Mouse (Mus musculus) layer of hippocampus, postnatal 10 days (tissue): Measurements from ENCODE around the gene Dock3. TPM values are rescaled to one million over a fixed set of nuclear protein-coding genes. Genes with fewer than 3 reads are reported as not detected.

Experiments
- DNase-seq, 2 experiments: peaks; one replicate each; pipeline ENCODE4 v3.0.0; 2021; ENCODE audit warnings: low spot score in 2 of 2
- total RNA-seq, 2 experiments: library from RNA; stranded (reverse); gene quantifications; 2 replicates each; pipeline ENCODE4 v1.2.3; 2021

Dock3 gene
- total RNA-seq, 2 experiments from 2014 or later: 87.6 to 114 TPM

DNA sequence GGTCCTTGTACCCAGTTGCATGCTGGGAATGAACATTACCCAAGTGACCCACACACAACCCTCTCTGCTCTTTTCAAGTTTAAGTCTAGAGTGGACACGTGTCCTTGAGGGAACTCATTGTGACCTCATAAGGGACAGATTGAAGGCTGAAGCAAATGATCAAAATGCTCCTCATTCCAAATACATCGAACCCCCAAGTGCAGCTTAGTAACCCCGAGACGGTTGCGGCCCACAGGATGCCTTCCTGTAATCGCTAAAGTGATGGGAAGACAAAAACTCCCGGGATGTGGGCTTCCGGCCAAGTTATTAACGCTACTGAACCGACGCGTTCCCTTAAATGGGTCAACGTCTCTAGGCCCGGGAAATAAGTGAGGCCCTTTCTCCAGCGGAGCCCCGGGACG, 340.4 kb downstream of the Dock3 start:
- no peak for DNase-seq

- DNase-seq: no peak
Observed at GRCm38 (mm10) chr9:106890496-106891240, 341.0 kb downstream of the Dock3 start.

GRCm38 (mm10) chr9:106889321-106889720, 342.4 kb downstream of the Dock3 start:
- no peak for DNase-seq

DNA sequence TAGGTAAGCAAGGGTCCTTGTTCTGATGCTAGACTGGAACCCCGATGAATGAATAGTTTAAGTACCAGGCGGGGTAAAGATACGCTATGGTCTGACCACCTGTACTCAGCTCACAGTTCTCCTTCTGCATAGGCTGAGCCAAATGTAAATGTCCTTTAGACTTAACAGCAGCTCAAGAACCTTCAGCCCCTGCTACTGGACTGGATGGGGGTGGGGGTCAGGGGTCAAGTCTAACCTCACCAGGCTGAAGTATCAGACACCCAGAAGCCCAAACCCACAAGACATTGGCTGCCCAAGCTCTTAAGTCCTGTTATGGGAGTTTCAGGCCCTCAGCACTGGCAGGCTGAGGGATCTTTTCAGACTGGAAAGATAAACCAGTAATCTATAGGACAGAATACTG, 343.4 kb downstream of the Dock3 start:
- DNase-seq: no peak

DNA sequence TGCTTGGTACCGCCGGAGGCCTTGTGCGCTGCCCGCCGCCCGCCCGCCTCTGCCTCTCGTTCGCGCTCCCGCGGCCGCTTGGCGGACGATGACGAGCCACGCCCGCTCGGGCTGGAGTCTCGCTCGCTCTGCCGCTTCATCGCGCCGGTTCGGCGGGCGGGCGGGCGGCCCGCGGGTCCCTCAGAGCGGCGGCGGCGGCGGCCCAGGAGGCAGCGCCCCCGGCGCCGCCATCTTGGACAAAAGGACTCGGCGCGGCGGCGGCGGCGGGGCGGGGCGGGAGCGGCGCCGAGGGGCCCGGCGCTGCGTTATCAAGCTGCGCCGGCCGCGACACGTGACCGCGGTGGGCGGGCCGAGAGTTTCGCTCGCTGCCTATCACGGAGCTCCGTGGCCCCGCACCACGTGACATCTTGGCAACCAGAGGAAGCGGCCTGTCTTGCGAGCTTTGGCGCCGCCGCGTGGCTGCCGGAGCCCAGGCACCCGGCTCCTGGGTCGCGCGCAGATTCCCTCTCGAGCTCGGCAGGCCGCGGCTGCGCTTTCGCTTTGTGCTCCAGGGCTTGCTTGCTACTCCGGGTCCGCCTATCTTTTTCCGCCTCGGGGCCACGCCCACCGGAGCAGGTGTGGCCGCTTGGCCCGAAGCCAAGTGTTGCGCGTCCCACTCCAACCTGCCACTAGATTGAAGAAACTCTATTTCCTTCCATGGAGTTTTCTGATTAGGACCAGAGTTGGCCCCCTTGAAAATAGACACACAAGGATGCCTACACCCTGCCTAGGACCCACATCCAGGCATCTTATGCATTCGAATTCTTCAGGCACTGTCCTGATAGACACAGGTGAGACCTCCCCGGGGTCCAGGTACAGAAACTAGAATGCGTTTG, 344.6 kb downstream of the Dock3 start, which contains the start of gene Rbm15b:
TSS of gene Rbm15b (minus strand) at position 601 of the 875 bp plus-strand sequence.
- DNase-seq: peak; percentile 98 to 99

- DNase-seq: peak; percentile 46 to 59
Observed at GRCm38 (mm10) chr9:106885901-106886731, 345.6 kb downstream of the Dock3 start.

GRCm38 (mm10) chr9:106884996-106885900, 346.5 kb downstream of the Dock3 start:
- peak; percentile 24 to 43 for DNase-seq

- DNase-seq: peak in 1 of 2 experiments; percentile 28
Observed at GRCm38 (mm10) chr9:106884306-106884705, 347.4 kb downstream of the Dock3 start.

DNA sequence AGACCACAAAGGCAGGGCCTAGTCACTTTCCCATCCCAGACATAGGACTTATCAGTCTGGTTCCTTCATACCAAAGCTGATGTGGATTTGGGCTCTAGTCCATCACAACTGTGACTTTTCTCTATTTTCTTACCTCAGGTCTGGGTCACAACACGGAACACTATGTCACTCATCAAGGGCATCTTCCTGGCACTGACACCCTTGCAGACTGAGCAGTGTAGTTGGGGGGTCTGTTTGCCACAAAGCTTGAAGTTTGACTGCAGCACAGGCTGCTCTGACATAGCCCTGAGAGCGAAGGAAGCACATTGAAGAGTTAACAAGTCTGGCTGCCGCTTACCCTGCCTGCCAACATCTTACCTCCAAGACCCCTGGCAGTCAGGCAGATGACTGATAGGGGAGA, 348.6 kb downstream of the Dock3 start:
- DNase-seq: no peak

GRCm38 (mm10) chr9:106882176-106882575, 349.5 kb downstream of the Dock3 start:
- no peak for DNase-seq

DNA sequence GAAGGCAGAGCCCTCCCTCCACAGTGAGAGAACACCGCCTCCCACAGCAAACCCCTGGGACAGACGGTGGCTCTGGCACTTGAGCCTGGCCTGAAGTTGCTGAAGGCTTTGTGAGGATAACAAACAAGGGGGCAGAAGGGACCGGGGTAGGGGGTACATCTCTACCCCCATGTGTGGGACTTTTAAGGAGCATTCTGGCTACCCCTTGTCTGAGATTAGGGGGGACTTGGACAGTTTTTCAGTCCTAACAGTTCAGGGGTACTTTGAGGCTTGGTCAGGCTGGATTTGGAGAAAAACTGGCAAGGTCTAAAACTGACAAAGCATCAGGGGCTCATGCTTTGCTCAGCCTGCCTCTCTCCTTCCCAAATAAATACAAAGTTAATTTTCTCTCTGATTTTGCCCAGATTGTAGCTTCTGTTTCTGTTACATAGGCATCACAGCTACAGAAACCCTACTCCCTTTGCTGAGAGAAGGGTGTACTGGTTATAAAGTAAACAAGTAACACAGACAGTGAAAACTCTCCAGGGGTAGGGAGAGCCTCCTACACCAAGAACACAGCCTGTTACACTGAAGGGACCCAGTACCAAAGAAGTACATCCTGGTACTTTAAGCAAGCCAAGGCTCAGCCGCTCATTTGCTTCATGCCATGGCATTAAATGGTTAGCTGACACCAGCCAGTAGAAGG, 350.5 kb downstream of the Dock3 start:
- DNase-seq: no peak

DNA sequence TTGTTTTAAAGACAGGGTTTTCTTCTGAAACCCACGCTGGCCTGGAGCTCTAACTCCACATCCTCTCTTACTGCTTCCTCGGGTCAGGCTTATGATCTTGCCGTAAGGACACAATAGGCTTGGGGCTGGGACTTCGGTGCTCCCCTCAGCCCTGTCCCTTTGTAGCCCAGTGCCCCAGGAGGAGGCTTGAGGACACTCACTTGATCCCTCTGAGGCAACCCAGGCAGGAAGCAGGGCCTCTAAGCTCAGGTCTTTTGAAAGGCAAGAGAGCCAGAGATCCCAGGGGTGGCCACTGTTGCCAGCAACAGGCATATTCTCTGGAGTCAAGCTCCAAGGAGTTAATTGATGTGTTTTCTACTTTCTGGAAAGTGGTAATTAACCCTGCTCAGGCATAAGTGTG, 352.2 kb downstream of the Dock3 start:
- DNase-seq: no peak

DNA sequence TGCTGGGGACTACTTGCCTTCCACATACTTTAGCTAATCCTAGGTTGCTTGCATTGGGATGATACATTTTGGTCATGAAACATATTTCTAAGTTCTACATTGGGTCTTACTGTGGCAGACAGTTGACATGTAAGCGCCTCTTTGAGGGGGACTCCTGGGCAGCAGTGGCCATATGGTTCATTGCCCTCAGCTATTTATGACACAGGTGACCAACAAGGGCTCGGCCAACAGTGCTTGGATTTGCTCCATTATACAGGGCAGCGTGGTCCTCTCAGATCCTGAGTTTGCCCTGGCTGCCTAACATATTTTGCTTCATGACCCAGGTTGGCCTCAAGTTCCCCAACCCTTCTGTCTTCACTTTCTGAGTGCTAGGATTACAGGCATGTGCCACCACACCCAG, 355.0 kb downstream of the Dock3 start:
- no peak for DNase-seq

DNA sequence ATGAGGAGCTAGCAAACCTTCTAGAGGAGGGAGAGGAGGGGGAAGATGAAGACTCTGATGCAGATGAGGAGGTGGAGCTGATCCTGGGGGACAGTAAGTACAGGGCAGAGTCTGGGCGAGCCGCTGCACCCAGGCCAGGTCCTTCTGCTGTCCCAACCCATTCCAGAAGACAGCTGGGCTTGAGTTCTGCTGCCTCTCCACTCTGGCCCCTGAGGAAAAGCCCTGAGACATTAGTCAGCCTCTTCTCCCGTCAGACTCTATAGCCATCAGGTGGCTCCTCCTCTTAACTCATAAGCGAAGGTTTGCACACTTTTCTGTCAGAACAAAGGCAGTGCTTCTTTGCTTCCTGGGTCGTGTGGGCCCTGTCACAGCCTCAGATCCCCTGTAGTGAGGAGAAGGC, 357.5 kb downstream of the Dock3 start:
- DNase-seq: no peak

GRCm38 (mm10) chr9:106858036-106858435, 373.7 kb downstream of the Dock3 start:
- DNase-seq: no peak

DNA sequence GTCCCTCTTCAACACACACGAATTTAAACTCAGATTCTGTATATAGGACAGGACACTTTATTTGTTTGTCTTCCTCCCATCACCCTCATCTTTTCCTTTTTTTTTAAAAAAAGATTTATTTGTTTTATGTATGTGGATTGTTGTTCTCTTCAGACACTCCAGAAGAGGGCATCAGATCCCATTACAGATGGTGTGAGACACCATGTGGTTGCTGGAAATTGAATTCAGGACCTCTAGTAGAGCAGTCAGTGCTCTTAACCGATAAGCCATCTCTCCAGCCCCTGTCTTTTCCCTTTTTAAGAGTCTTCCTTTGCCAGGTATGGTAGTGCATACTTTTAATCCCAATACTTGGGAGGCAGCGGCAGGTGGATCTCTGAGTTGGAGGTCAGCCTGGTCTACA, 375.0 kb downstream of the Dock3 start:
- DNase-seq: no peak
